Mouse (Mus musculus): ENCODE measurements around the gene Defb29.

DNA sequence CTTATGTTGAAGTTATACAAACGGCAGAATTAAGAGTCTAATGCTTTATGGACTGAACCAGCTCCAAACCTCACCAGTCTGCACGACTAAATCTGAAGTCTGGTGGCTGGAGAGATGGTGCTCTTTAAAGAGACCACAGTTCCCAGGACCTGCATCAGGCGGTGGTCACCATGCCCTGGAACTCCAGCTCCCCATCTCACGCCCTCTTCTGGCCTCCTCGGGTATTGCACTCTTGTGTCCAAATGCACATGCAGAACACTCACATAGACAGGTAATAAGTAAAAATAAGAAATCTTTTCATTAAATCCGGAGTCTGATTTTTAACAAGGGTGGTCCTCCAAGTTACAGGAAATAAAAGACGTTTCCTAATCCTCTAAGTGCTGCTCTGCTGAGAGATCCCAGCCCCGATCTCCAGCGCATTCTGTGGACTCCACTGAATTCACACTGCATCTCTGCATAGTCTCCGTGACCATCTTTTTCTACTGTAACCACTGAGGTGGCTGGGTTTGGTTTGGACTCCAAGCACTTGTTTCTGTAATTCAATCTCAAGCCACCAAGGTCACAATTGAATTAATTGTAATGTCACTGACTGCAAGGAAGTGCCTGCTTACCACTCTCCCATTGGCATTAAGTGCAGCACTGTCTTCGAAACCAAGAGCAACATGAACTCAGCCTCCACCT lies 32.4 kb upstream of the Defb29 start, which contains the start of gene Defb21:
- TF ChIP-seq EP300 (IDR thresholded peaks at IDR 0.05; ENCODE audit: insufficient read depth, low read depth, low read length) (no peak), CTCF (IDR thresholded peaks at IDR 0.05; ENCODE audit: low read depth, low read length) (peak; percentile 70)
